Mouse (Mus musculus): ENCODE measurements around the gene 4930563M21Rik.

- TF ChIP-seq CTCF (conservative IDR thresholded peaks at IDR 0.05; ENCODE audit: low read length) (no peak), NANOG (IDR thresholded peaks at IDR 0.05; ENCODE audit: borderline replicate concordance, low read length) (no peak)
Observed at GRCm38 (mm10) chr9:55937664-55938617, 72.4 kb downstream of the 4930563M21Rik start, which contains the start of gene Scaper.
